Mouse (Mus musculus): ENCODE measurements around the gene Cst9. TPM values are rescaled to one million over a fixed set of nuclear protein-coding genes. Genes with fewer than 3 reads are reported as not detected.

The Cst9 gene
- not detected in 2 replicates for total RNA-seq (2012; rRNA removed)
- polyA plus RNA-seq (2012; ENCODE audit: insufficient read depth in 1 of 2, insufficient read length in 2 of 2, low read depth in 1 of 2, low replicate concordance in 2 of 2, missing spikeins in 1 of 2), result not detected

- H3K36me3 ChIP-seq (ENCODE audit: control insufficient read depth in 1 of 2, insufficient read depth in 2 of 2, low read length in 2 of 2), result no peaks in the 10 kb centered on the region
- no peak within 1 kb of the TSS for H3K9ac ChIP-seq (ENCODE audit: control insufficient read depth, low read depth, low read length, poor library complexity, severe bottlenecking)
- H3K27ac ChIP-seq (ENCODE audit: control insufficient read depth, low read depth, low read length), result no peak within 1 kb of the TSS
- DNase-seq (ENCODE audit: low read depth, low spot score), result no peak
- no peaks in the 10 kb centered on the region; a peak in 1 of 4 replicates for H3K27me3 ChIP-seq (ENCODE audit: control insufficient read depth in 1 of 2, insufficient read depth in 2 of 2, low read length in 2 of 2)
- no peaks in the 10 kb centered on the region for H3K79me2 ChIP-seq (ENCODE audit: control insufficient read depth, insufficient read depth, low read length, poor library complexity)
- TF ChIP-seq SMC3 (IDR thresholded peaks at IDR 0.05; ENCODE audit: low read depth, low read length) (no peak), POLR2A (IDR thresholded peaks at IDR 0.05; ENCODE audit: control insufficient read depth in 1 of 2, insufficient read depth in 1 of 2, low read depth in 1 of 2, low read length in 2 of 2, poor library complexity in 1 of 2) (no peak), USF2 (IDR thresholded peaks at IDR 0.05; ENCODE audit: borderline replicate concordance in 1 of 2, insufficient read depth in 1 of 2, low read depth in 1 of 2, low read length in 2 of 2) (no peak), MAZ (IDR thresholded peaks at IDR 0.05; ENCODE audit: low read depth, low read length) (no peak), ZMIZ1 (IDR thresholded peaks at IDR 0.05; ENCODE audit: low read depth, low read length) (no peak)
- no peak within 1 kb of the TSS for H3K4me3 ChIP-seq (ENCODE audit: control insufficient read depth in 1 of 2, insufficient read depth in 1 of 2, low read depth in 2 of 2, low read length in 2 of 2)
- H3K9me3 ChIP-seq (replicated peaks; ENCODE audit: insufficient read depth, low read length), result no peaks in the 10 kb centered on the region
- no peaks in the 10 kb centered on the region for H3K4me1 ChIP-seq (ENCODE audit: control insufficient read depth in 1 of 2, insufficient read depth in 2 of 2, low read length in 2 of 2)
Measured at GRCm38 (mm10) chr2:148834912-148835311, at the start of gene Cst9. Cst9 (plus strand) TSS chr2:148835147.

DNA sequence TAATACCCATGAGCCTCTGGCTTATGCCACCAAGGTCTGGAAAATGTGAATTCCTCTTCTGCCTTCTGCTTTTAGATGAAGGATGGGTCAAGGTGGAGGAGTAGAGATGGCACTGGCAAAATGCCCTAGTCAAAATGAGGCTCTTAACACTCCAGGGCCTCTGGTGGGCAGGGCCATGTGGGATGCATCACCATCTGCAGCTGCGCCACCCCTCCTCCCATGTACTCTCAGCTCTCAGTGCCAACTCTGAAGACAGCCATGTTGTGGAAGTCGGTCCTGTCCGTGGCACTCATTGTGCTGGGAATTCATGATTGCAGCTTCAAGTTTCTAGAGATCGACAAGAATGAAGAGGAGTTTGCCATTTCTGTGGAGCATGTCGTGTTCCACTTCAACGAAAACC, 45.8 kb upstream of the Cst9 start, which contains the start of gene Cst12:
Cst12 (plus strand) TSS at position 220 of the 400 bp plus-strand sequence.
- Histone ChIP-seq H3K9me3 (replicated peaks; ENCODE audit: insufficient read depth, low read length) (no peaks in the 10 kb centered on the region), H3K36me3 (ENCODE audit: control insufficient read depth in 1 of 2, insufficient read depth in 2 of 2, low read length in 2 of 2) (no peaks in the 10 kb centered on the region), H3K79me2 (ENCODE audit: control insufficient read depth, insufficient read depth, low read length, poor library complexity) (no peaks in the 10 kb centered on the region), H3K4me1 (ENCODE audit: control insufficient read depth in 1 of 2, insufficient read depth in 2 of 2, low read length in 2 of 2) (no peaks in the 10 kb centered on the region), H3K27me3 (ENCODE audit: control insufficient read depth in 1 of 2, insufficient read depth in 2 of 2, low read length in 2 of 2) (no peaks in the 10 kb centered on the region), H3K9ac (ENCODE audit: control insufficient read depth, low read depth, low read length, poor library complexity, severe bottlenecking) (no peak within 1 kb of the TSS), H3K27ac (ENCODE audit: control insufficient read depth, low read depth, low read length) (no peak within 1 kb of the TSS), H3K4me3 (ENCODE audit: control insufficient read depth in 1 of 2, insufficient read depth in 1 of 2, low read depth in 2 of 2, low read length in 2 of 2) (no peak within 1 kb of the TSS)
- DNase-seq (ENCODE audit: low read depth, low spot score), result no peak
- TF ChIP-seq SIN3A (IDR thresholded peaks at IDR 0.05; ENCODE audit: low read length), result no peak
- TF ChIP-seq ETS1 (IDR thresholded peaks at IDR 0.05; ENCODE audit: low read depth, low read length), result no peak
- TF ChIP-seq USF1 (IDR thresholded peaks at IDR 0.05; ENCODE audit: low read depth, low read length), result no peak
- no peak for TF ChIP-seq MYC (IDR thresholded peaks at IDR 0.05; ENCODE audit: low read depth, low read length)
- no peak for TF ChIP-seq BHLHE40 (IDR thresholded peaks at IDR 0.05; ENCODE audit: borderline replicate concordance, low read depth, low read length)
- TF ChIP-seq MXI1 (IDR thresholded peaks at IDR 0.05; ENCODE audit: low read depth, low read length), result no peak
- TF ChIP-seq JUND (IDR thresholded peaks at IDR 0.05; ENCODE audit: low read depth, low read length), result no peak

DNA sequence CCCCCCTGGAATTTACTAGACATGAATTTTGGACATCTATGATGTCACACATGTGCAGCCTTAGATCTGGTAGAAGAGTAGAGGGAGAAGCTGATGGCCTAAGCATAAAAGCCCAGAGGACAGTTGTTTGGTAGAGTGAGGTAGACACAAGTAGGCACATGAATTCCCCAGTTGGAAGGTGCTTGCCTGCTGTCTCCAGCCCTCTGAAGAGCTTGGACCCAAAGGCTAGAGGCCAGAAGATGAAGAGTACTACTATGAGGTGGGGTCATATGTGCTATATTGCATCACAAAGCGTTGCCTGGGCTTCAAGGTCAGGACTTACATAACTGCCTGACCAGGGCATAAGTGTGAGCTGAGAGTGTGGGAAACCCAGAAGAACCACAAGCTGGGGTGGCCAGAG, 36.5 kb upstream of the Cst9 start, which contains the start of gene Cst8:
Cst8 (plus strand) TSS at position 301 of the 400 bp plus-strand sequence.
- H3K79me2 ChIP-seq (ENCODE audit: control insufficient read depth, insufficient read depth, low read length, poor library complexity), result no peaks in the 10 kb centered on the region
- no peak within 1 kb of the TSS for H3K27ac ChIP-seq (ENCODE audit: control insufficient read depth, low read depth, low read length)
- H3K36me3 ChIP-seq (ENCODE audit: control insufficient read depth in 1 of 2, insufficient read depth in 2 of 2, low read length in 2 of 2), result no peaks in the 10 kb centered on the region
- no peaks in the 10 kb centered on the region for H3K27me3 ChIP-seq (ENCODE audit: control insufficient read depth in 1 of 2, insufficient read depth in 2 of 2, low read length in 2 of 2)
- H3K4me1 ChIP-seq (ENCODE audit: control insufficient read depth in 1 of 2, insufficient read depth in 2 of 2, low read length in 2 of 2), result no peaks in the 10 kb centered on the region
- H3K4me3 ChIP-seq (ENCODE audit: control insufficient read depth in 1 of 2, insufficient read depth in 1 of 2, low read depth in 2 of 2, low read length in 2 of 2), result no peak within 1 kb of the TSS
- H3K9ac ChIP-seq (ENCODE audit: control insufficient read depth, low read depth, low read length, poor library complexity, severe bottlenecking), result no peak within 1 kb of the TSS
- no peaks in the 10 kb centered on the region for H3K9me3 ChIP-seq (replicated peaks; ENCODE audit: insufficient read depth, low read length)
- DNase-seq (ENCODE audit: low read depth, low spot score), result no peak
- TF ChIP-seq EP300 (IDR thresholded peaks at IDR 0.05; ENCODE audit: low read depth in 1 of 2, low read length in 2 of 2), result no peak
- TF ChIP-seq ZC3H11A (IDR thresholded peaks at IDR 0.05; ENCODE audit: low read depth, low read length), result no peak
- TF ChIP-seq UBTF (IDR thresholded peaks at IDR 0.05; ENCODE audit: borderline replicate concordance, insufficient read depth, low read depth, low read length), result no peak
- no peak for TF ChIP-seq NELFE (IDR thresholded peaks at IDR 0.05; ENCODE audit: low read depth, low read length)
- TF ChIP-seq TAL1 (IDR thresholded peaks at IDR 0.05; ENCODE audit: low read length), result no peak
- TF ChIP-seq E2F4 (IDR thresholded peaks at IDR 0.05; ENCODE audit: borderline replicate concordance, low read depth, low read length), result no peak
- no peak for TF ChIP-seq CHD1 (IDR thresholded peaks at IDR 0.05; ENCODE audit: low read depth, low read length)
- TF ChIP-seq MYB (IDR thresholded peaks at IDR 0.05; ENCODE audit: low read depth, low read length), result no peak
- TF ChIP-seq USF1 (IDR thresholded peaks at IDR 0.05; ENCODE audit: low read depth, low read length), result no peak
- TF ChIP-seq ZNF384 (IDR thresholded peaks at IDR 0.05; ENCODE audit: low read depth, low read length), result no peak
- TF ChIP-seq MEF2A (IDR thresholded peaks at IDR 0.05; ENCODE audit: extremely low read depth, insufficient replicate concordance, low read depth, low read length, poor library complexity, severe bottlenecking), result no peak
- TF ChIP-seq HCFC1 (IDR thresholded peaks at IDR 0.05; ENCODE audit: low read depth, low read length), result no peak
- TF ChIP-seq SMC3 (IDR thresholded peaks at IDR 0.05; ENCODE audit: low read depth, low read length), result no peak
- no peak for TF ChIP-seq POLR2AphosphoS5 (IDR thresholded peaks at IDR 0.05; ENCODE audit: borderline replicate concordance, low read depth, low read length)
- no peak for TF ChIP-seq GABPA (IDR thresholded peaks at IDR 0.05; ENCODE audit: low read depth, low read length)
- no peak for TF ChIP-seq ZKSCAN1 (IDR thresholded peaks at IDR 0.05; ENCODE audit: low read depth, low read length)
